In the genomic region with DNA sequence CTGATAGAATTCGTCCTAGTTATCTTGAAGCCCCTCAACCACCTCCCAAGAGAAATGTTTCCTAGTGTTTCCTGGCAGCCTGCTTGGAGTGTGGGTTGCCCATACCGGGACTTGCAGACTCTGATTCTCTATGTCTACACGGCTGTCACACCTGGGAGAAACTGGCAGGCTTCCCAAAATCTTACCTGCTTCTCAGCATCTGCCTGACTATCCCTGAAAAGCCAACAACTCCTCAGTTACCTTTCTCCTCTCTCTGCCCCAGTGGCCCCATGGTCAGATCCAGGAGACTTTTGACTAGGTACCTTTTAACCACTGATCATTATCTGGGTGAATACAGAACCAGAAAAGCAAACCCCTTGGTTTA, we compare ENCODE assay signal across 9 mouse cellular contexts. TPM values are rescaled to one million over a fixed set of nuclear protein-coding genes. Genes with fewer than 3 reads are reported as not detected.
A peak's percentile ranks its signal among the peaks of the same experiment; 100 is the strongest.
DNase-seq lines count a peak whose midpoint lies in the region; ATAC-seq and TF ChIP-seq lines count a peak whose summit lies in the region.
"Had no signal": no experiment of that assay in that cellular context is flagged by ENCODE, and none has a peak within 500 bp of the region (broad histone marks: within the 10 kb centered on the region; RNA-seq: fewer than 3 reads in every experiment).

No protein-coding gene starts in this region.

- TF ChIP-seq CTCF in forebrain, postnatal 0 days (IDR thresholded peaks at IDR 0.05; ENCODE audit: low read depth), result no peak

- no peaks in the 10 kb centered on the region for H3K9me3 ChIP-seq in heart, embryonic 15.5 days (replicated peaks)
- H3K9me3 ChIP-seq in forebrain, postnatal 0 days (ENCODE audit: low read length), result no peaks in the 10 kb centered on the region
- H3K9me3 ChIP-seq in midbrain, embryonic 10.5 days (replicated peaks), result no peaks in the 10 kb centered on the region

- H3K4me1 ChIP-seq in heart, embryonic 15.5 days (replicated peaks), result peaks cover 38% of the 10 kb centered on the region
- peaks cover 5% of the 10 kb centered on the region for H3K4me1 ChIP-seq in brown adipose tissue, adult 24 weeks (ENCODE audit: control insufficient read depth, insufficient read depth, insufficient read length, low read length)
- peaks cover 33% of the 10 kb centered on the region for H3K4me1 ChIP-seq in forebrain, postnatal 0 days (ENCODE audit: insufficient read depth)
- peaks cover 41% of the 10 kb centered on the region for H3K4me1 ChIP-seq in midbrain, embryonic 10.5 days

- intact Hi-C loops in heart, postnatal 25 days (cut with DNase I), result loop anchor here (2.0 to 5.0 kb wide), 2 partner anchors 27 to 46 kb away; a partner anchor contains a TSS

- no peaks in the 10 kb centered on the region for H3K27me3 ChIP-seq in heart, embryonic 15.5 days
- no peaks in the 10 kb centered on the region for H3K27me3 ChIP-seq in forebrain, postnatal 0 days (ENCODE audit: insufficient read depth, low read length)
- H3K27me3 ChIP-seq in midbrain, embryonic 10.5 days (ENCODE audit: low read depth, poor library complexity, severe bottlenecking), result peaks cover 27% of the 10 kb centered on the region

- H3K36me3 ChIP-seq in heart, embryonic 15.5 days, result no peaks in the 10 kb centered on the region
- H3K36me3 ChIP-seq in forebrain, postnatal 0 days (ENCODE audit: insufficient read depth), result no peaks in the 10 kb centered on the region
- no peaks in the 10 kb centered on the region for H3K36me3 ChIP-seq in midbrain, embryonic 10.5 days

- peak overlapping the region; percentile 91; the same call in 1 of the 2 replicates for H3K9ac ChIP-seq in heart, embryonic 15.5 days
- peak overlapping the region; percentile 90 for H3K9ac ChIP-seq in forebrain, postnatal 0 days

- 59% methylated on average over 3 of the region's 3 CpGs for WGBS in heart, embryonic 15.5 days
- WGBS in forebrain, postnatal 0 days, result 53% methylated on average over 3 of the region's 3 CpGs
- 75% methylated on average over 3 of the region's 3 CpGs for WGBS in midbrain, embryonic 10.5 days

- peak overlapping the region; percentile 99 for H3K4me3 ChIP-seq in heart, embryonic 15.5 days
- H3K4me3 ChIP-seq in brown adipose tissue, adult 24 weeks (ENCODE audit: insufficient read depth, low read depth, low read length), result peak overlapping the region; percentile 92
- peak overlapping the region; percentile 90 for H3K4me3 ChIP-seq in forebrain, postnatal 0 days (ENCODE audit: low read depth, low read length)
- peak overlapping the region; percentile 96 for H3K4me3 ChIP-seq in midbrain, embryonic 10.5 days

- peak overlapping the region; percentile 94 for H3K4me2 ChIP-seq in heart, embryonic 15.5 days
- peak overlapping the region; percentile 60 for H3K4me2 ChIP-seq in forebrain, postnatal 0 days (ENCODE audit: low read depth)

- no peak overlapping the region for H3K27ac ChIP-seq in heart, embryonic 15.5 days
- no peak overlapping the region for H3K27ac ChIP-seq in brown adipose tissue, adult 24 weeks (replicated peaks; ENCODE audit: low read depth, low read length)
- no peak overlapping the region for H3K27ac ChIP-seq in forebrain, postnatal 0 days (ENCODE audit: low read depth, low read length)
- H3K27ac ChIP-seq in midbrain, embryonic 10.5 days (replicated peaks), result no peak overlapping the region

- ATAC-seq in heart, embryonic 15.5 days (replicated peaks; ENCODE audit: insufficient number of reproducible peaks, insufficient read depth, low FRiP score, low read depth), result no peak
- ATAC-seq in forebrain, postnatal 0 days, result no peak

- DNase-seq in heart, postnatal 25 days (ENCODE audit: low spot score), result no peak
- DNase-seq in forebrain, postnatal 0 days, result no peak
- DNase-seq in midbrain, embryonic 10.5 days (ENCODE audit: low spot score), result no peak
- DNase-seq in right cerebral cortex, postnatal 36 days (ENCODE audit: low spot score in 2 of 2), result no peak
- DNase-seq in urinary bladder, adult 2 months (ENCODE audit: low spot score), result no peak
- no peak for DNase-seq in left cerebral cortex, adult 11 months (ENCODE audit: low spot score)
- DNase-seq: thymus, postnatal 25 days had no signal

RNA-seq across cellular contexts. Expression of a gene that starts 1.6 kb away (rescaled TPM):
- 60.7 and 73.6 TPM in 2 replicates for polyA plus RNA-seq in heart, embryonic 15.5 days (2015; fragmentation: Nextera tagmentation; extraction: Ambion mirVana)
- total RNA-seq in heart, postnatal 25 days (2021), result 10 to 100 TPM; 47.4 to 51.4 TPM
- polyA plus RNA-seq in brown adipose tissue, adult 24 weeks (2012; ENCODE audit: insufficient read depth, insufficient read length, missing spikeins), result 38.6 and 52.5 TPM in 2 replicates
- 154 and 167 TPM in 2 replicates for total RNA-seq in forebrain, postnatal 0 days (2014; rRNA removed)
- polyA plus RNA-seq in forebrain, postnatal 0 days (2015; fragmentation: Nextera tagmentation; extraction: Ambion mirVana), result 142 and 162 TPM in 2 replicates
- polyA plus RNA-seq in midbrain, embryonic 10.5 days (2016; fragmentation: Nextera tagmentation; extraction: Ambion mirVana), result 88.2 and 91.8 TPM in 2 replicates
- polyA plus RNA-seq in urinary bladder, adult 2 months (2012; rRNA removed), result 88.9 and 90.1 TPM in 2 replicates

RNA-seq across cellular contexts. Expression of a gene that starts 27.2 kb away (rescaled TPM):
- polyA plus RNA-seq in heart, embryonic 15.5 days (2015; fragmentation: Nextera tagmentation; extraction: Ambion mirVana), result 7.1 and 7.2 TPM in 2 replicates
- 1 to 10 TPM; 5.2 to 5.4 TPM for total RNA-seq in heart, postnatal 25 days (2021)
- 6.9 and 10.4 TPM in 2 replicates for polyA plus RNA-seq in brown adipose tissue, adult 24 weeks (2012; ENCODE audit: insufficient read depth, insufficient read length, missing spikeins)
- total RNA-seq in forebrain, postnatal 0 days (2014; rRNA removed), result 15.9 and 18.0 TPM in 2 replicates
- polyA plus RNA-seq in forebrain, postnatal 0 days (2015; fragmentation: Nextera tagmentation; extraction: Ambion mirVana), result 7.9 and 9.2 TPM in 2 replicates
- 13.9 and 14.4 TPM in 2 replicates for polyA plus RNA-seq in midbrain, embryonic 10.5 days (2016; fragmentation: Nextera tagmentation; extraction: Ambion mirVana)
- 20.6 and 24.2 TPM in 2 replicates for polyA plus RNA-seq in urinary bladder, adult 2 months (2012; rRNA removed)

RNA-seq across cellular contexts. Expression of a gene that starts 27.6 kb away (rescaled TPM):
- 49.0 and 58.2 TPM in 2 replicates for polyA plus RNA-seq in heart, embryonic 15.5 days (2015; fragmentation: Nextera tagmentation; extraction: Ambion mirVana)
- total RNA-seq in heart, postnatal 25 days (2021), result 10 to 100 TPM; 21.9 to 26.6 TPM
- polyA plus RNA-seq in brown adipose tissue, adult 24 weeks (2012; ENCODE audit: insufficient read depth, insufficient read length, missing spikeins), result 28.7 and 31.8 TPM in 2 replicates
- total RNA-seq in forebrain, postnatal 0 days (2014; rRNA removed), result 78.7 and 99.8 TPM in 2 replicates
- polyA plus RNA-seq in forebrain, postnatal 0 days (2015; fragmentation: Nextera tagmentation; extraction: Ambion mirVana), result 68.7 and 76.7 TPM in 2 replicates
- polyA plus RNA-seq in midbrain, embryonic 10.5 days (2016; fragmentation: Nextera tagmentation; extraction: Ambion mirVana), result 117 and 126 TPM in 2 replicates
- 77.3 and 89.2 TPM in 2 replicates for polyA plus RNA-seq in urinary bladder, adult 2 months (2012; rRNA removed)

RNA-seq across cellular contexts. Expression of a gene that starts 45.4 kb away (rescaled TPM):
- polyA plus RNA-seq in heart, embryonic 15.5 days (2015; fragmentation: Nextera tagmentation; extraction: Ambion mirVana), result not detected in 2 replicates
- not detected for total RNA-seq in heart, postnatal 25 days (2021)
- not detected in 2 replicates for polyA plus RNA-seq in brown adipose tissue, adult 24 weeks (2012; ENCODE audit: insufficient read depth, insufficient read length, missing spikeins)
- total RNA-seq in forebrain, postnatal 0 days (2014; rRNA removed), result not detected in 2 replicates
- polyA plus RNA-seq in forebrain, postnatal 0 days (2015; fragmentation: Nextera tagmentation; extraction: Ambion mirVana), result 0.16 TPM in 1 of 2 replicates, not detected in the other
- 0.12 TPM in 1 of 2 replicates, not detected in the other for polyA plus RNA-seq in midbrain, embryonic 10.5 days (2016; fragmentation: Nextera tagmentation; extraction: Ambion mirVana)
- polyA plus RNA-seq in urinary bladder, adult 2 months (2012; rRNA removed), result not detected in 2 replicates

RNA-seq across cellular contexts. Expression of a gene that starts 46.6 kb away (rescaled TPM):
- polyA plus RNA-seq in heart, embryonic 15.5 days (2015; fragmentation: Nextera tagmentation; extraction: Ambion mirVana), result not detected in 2 replicates
- not detected for total RNA-seq in heart, postnatal 25 days (2021)
- not detected in 2 replicates for polyA plus RNA-seq in brown adipose tissue, adult 24 weeks (2012; ENCODE audit: insufficient read depth, insufficient read length, missing spikeins)
- total RNA-seq in forebrain, postnatal 0 days (2014; rRNA removed), result not detected in 2 replicates
- 0.45 TPM in 1 of 2 replicates, not detected in the other for polyA plus RNA-seq in forebrain, postnatal 0 days (2015; fragmentation: Nextera tagmentation; extraction: Ambion mirVana)
- polyA plus RNA-seq in midbrain, embryonic 10.5 days (2016; fragmentation: Nextera tagmentation; extraction: Ambion mirVana), result 0.40 TPM in 1 of 2 replicates, not detected in the other
- polyA plus RNA-seq in urinary bladder, adult 2 months (2012; rRNA removed), result not detected in 2 replicates
